Mouse (Mus musculus): Measurements from ENCODE around the gene Inpp5k. TPM values are rescaled to one million over a fixed set of nuclear protein-coding genes. Genes with fewer than 3 reads are reported as not detected.

Gene Inpp5k
- polyA plus RNA-seq, 1 experiment: 20.7 TPM

- Histone ChIP-seq H3K36me3 (ENCODE audit: control insufficient read depth, insufficient read depth) (peaks cover 13% of the 10 kb centered on the region), H3K4me3 (no peak overlapping the region)
These were observed 5.0 kb upstream of the Inpp5k start for GRCm38 (mm10) chr11:75625820-75626219.

GRCm38 (mm10) chr11:75630098-75630497 lies 690 bp upstream of the Inpp5k start:
- peak overlapping the region; percentile 76 for H3K4me3 ChIP-seq
- peak overlapping the region; percentile 69 for H3ac ChIP-seq (ENCODE audit: control insufficient read depth, insufficient read length)
- H3K36me3 ChIP-seq (ENCODE audit: control insufficient read depth, insufficient read depth): peaks cover 13% of the 10 kb centered on the region
- H3K79me2 ChIP-seq (ENCODE audit: control insufficient read depth, insufficient read depth): no peaks in the 10 kb centered on the region
- H3K27me3 ChIP-seq (ENCODE audit: control insufficient read depth, insufficient read depth, insufficient read length): no peaks in the 10 kb centered on the region
- no peak for TF ChIP-seq TCF3 (IDR thresholded peaks at IDR 0.05; ENCODE audit: insufficient read length, low read depth)
- no peak for TF ChIP-seq CEBPB (IDR thresholded peaks at IDR 0.05; ENCODE audit: insufficient read depth, poor library complexity, severe bottlenecking)
- TF ChIP-seq MAX (IDR thresholded peaks at IDR 0.05; ENCODE audit: low read depth): no peak
- no peak for TF ChIP-seq MYOG (IDR thresholded peaks at IDR 0.05; ENCODE audit: control insufficient read depth in 1 of 3, insufficient read depth in 1 of 3, insufficient read length in 2 of 3, low read depth in 2 of 3)
- no peak for TF ChIP-seq E2F4 (IDR thresholded peaks at IDR 0.05; ENCODE audit: insufficient read depth)
- no peak for TF ChIP-seq POLR2AphosphoS2 (IDR thresholded peaks at IDR 0.05; ENCODE audit: insufficient read length, low read depth)
- TF ChIP-seq REST (IDR thresholded peaks at IDR 0.05; ENCODE audit: insufficient read depth, insufficient read length): no peak
- TF ChIP-seq POLR2A (IDR thresholded peaks at IDR 0.05; ENCODE audit: insufficient read length, low read depth): no peak
- H3K4me2 ChIP-seq (ENCODE audit: low read depth): peak overlapping the region; percentile 96

More at GRCm38 (mm10) chr11:75625820-75626219, 5.0 kb upstream of the Inpp5k start:
- TF ChIP-seq TCF3 (IDR thresholded peaks at IDR 0.05; ENCODE audit: insufficient read length, low read depth) (no peak), MYOG (IDR thresholded peaks at IDR 0.05; ENCODE audit: control insufficient read depth in 1 of 3, insufficient read depth in 1 of 3, insufficient read length in 2 of 3, low read depth in 2 of 3) (no peak), CEBPB (IDR thresholded peaks at IDR 0.05; ENCODE audit: insufficient read depth, poor library complexity, severe bottlenecking) (no peak), MYOD1 (IDR thresholded peaks at IDR 0.05; ENCODE audit: control insufficient read depth in 1 of 3, insufficient read length in 2 of 3, low read depth in 2 of 3) (no peak), TCF12 (IDR thresholded peaks at IDR 0.05; ENCODE audit: insufficient read depth, poor library complexity, severe bottlenecking) (no peak), POLR2AphosphoS2 (IDR thresholded peaks at IDR 0.05; ENCODE audit: insufficient read length, low read depth) (no peak), E2F4 (IDR thresholded peaks at IDR 0.05; ENCODE audit: insufficient read depth) (no peak), POLR2A (IDR thresholded peaks at IDR 0.05; ENCODE audit: insufficient read length, low read depth) (no peak), USF1 (IDR thresholded peaks at IDR 0.05; ENCODE audit: low read depth) (no peak), SRF (IDR thresholded peaks at IDR 0.05; ENCODE audit: control insufficient read depth, insufficient read length, low read depth) (no peak), MAX (IDR thresholded peaks at IDR 0.05; ENCODE audit: low read depth) (no peak), REST (IDR thresholded peaks at IDR 0.05; ENCODE audit: insufficient read depth, insufficient read length) (no peak)
- Histone ChIP-seq H3K27me3 (ENCODE audit: control insufficient read depth, insufficient read depth, insufficient read length) (no peaks in the 10 kb centered on the region), H3K79me2 (ENCODE audit: control insufficient read depth, insufficient read depth) (no peaks in the 10 kb centered on the region), H3K4me2 (ENCODE audit: low read depth) (no peak overlapping the region), H3ac (ENCODE audit: control insufficient read depth, insufficient read length) (no peak overlapping the region)

- H3K27me3 ChIP-seq (ENCODE audit: control insufficient read depth, insufficient read depth, insufficient read length): no peaks in the 10 kb centered on the region
- H3K36me3 ChIP-seq (ENCODE audit: control insufficient read depth, insufficient read depth): peaks cover 13% of the 10 kb centered on the region
- peak overlapping the region; percentile 76 for H3K4me3 ChIP-seq
- TF ChIP-seq POLR2A (IDR thresholded peaks at IDR 0.05; ENCODE audit: insufficient read length, low read depth) (no peak), CEBPB (IDR thresholded peaks at IDR 0.05; ENCODE audit: insufficient read depth, poor library complexity, severe bottlenecking) (no peak), MYOG (IDR thresholded peaks at IDR 0.05; ENCODE audit: control insufficient read depth in 1 of 3, insufficient read depth in 1 of 3, insufficient read length in 2 of 3, low read depth in 2 of 3) (no peak)
- peak overlapping the region; percentile 69 for H3ac ChIP-seq (ENCODE audit: control insufficient read depth, insufficient read length)
- no peaks in the 10 kb centered on the region for H3K79me2 ChIP-seq (ENCODE audit: control insufficient read depth, insufficient read depth)
- H3K4me2 ChIP-seq (ENCODE audit: low read depth): peak overlapping the region; percentile 82
These were observed 905 bp downstream of the Inpp5k start for GRCm38 (mm10) chr11:75631561-75632225.

GRCm38 (mm10) chr11:75632921-75633320 lies 2.1 kb downstream of the Inpp5k start:
- H3K4me3 ChIP-seq: no peak overlapping the region
- H3K4me2 ChIP-seq (ENCODE audit: low read depth): no peak overlapping the region
- H3K27me3 ChIP-seq (ENCODE audit: control insufficient read depth, insufficient read depth, insufficient read length): no peaks in the 10 kb centered on the region
- no peaks in the 10 kb centered on the region for H3K79me2 ChIP-seq (ENCODE audit: control insufficient read depth, insufficient read depth)
- no peak overlapping the region for H3ac ChIP-seq (ENCODE audit: control insufficient read depth, insufficient read length)
- TF ChIP-seq E2F4 (IDR thresholded peaks at IDR 0.05; ENCODE audit: insufficient read depth) (no peak), MYOD1 (IDR thresholded peaks at IDR 0.05; ENCODE audit: control insufficient read depth in 1 of 3, insufficient read length in 2 of 3, low read depth in 2 of 3) (no peak), CEBPB (IDR thresholded peaks at IDR 0.05; ENCODE audit: insufficient read depth, poor library complexity, severe bottlenecking) (no peak), SRF (IDR thresholded peaks at IDR 0.05; ENCODE audit: control insufficient read depth, insufficient read length, low read depth) (no peak), POLR2A (IDR thresholded peaks at IDR 0.05; ENCODE audit: insufficient read length, low read depth) (no peak)
- H3K36me3 ChIP-seq (ENCODE audit: control insufficient read depth, insufficient read depth): peaks cover 7% of the 10 kb centered on the region

GRCm38 (mm10) chr11:75634801-75635200 lies 4.0 kb downstream of the Inpp5k start:
- no peaks in the 10 kb centered on the region for H3K27me3 ChIP-seq (ENCODE audit: control insufficient read depth, insufficient read depth, insufficient read length)
- no peak overlapping the region for H3K4me2 ChIP-seq (ENCODE audit: low read depth)
- H3K36me3 ChIP-seq (ENCODE audit: control insufficient read depth, insufficient read depth): peaks cover 7% of the 10 kb centered on the region
- no peaks in the 10 kb centered on the region for H3K79me2 ChIP-seq (ENCODE audit: control insufficient read depth, insufficient read depth)
- no peak overlapping the region for H3K4me3 ChIP-seq
- no peak overlapping the region for H3ac ChIP-seq (ENCODE audit: control insufficient read depth, insufficient read length)
- TF ChIP-seq POLR2A (IDR thresholded peaks at IDR 0.05; ENCODE audit: insufficient read length, low read depth): no peak
- TF ChIP-seq USF1 (IDR thresholded peaks at IDR 0.05; ENCODE audit: low read depth): no peak
- TF ChIP-seq MAX (IDR thresholded peaks at IDR 0.05; ENCODE audit: low read depth): no peak
- TF ChIP-seq CEBPB (IDR thresholded peaks at IDR 0.05; ENCODE audit: insufficient read depth, poor library complexity, severe bottlenecking): no peak
- TF ChIP-seq TCF3 (IDR thresholded peaks at IDR 0.05; ENCODE audit: insufficient read length, low read depth): no peak
- no peak for TF ChIP-seq MYOD1 (IDR thresholded peaks at IDR 0.05; ENCODE audit: control insufficient read depth in 1 of 3, insufficient read length in 2 of 3, low read depth in 2 of 3)
- TF ChIP-seq MYOG (IDR thresholded peaks at IDR 0.05; ENCODE audit: control insufficient read depth in 1 of 3, insufficient read depth in 1 of 3, insufficient read length in 2 of 3, low read depth in 2 of 3): no peak
- TF ChIP-seq TCF12 (IDR thresholded peaks at IDR 0.05; ENCODE audit: insufficient read depth, poor library complexity, severe bottlenecking): no peak
- no peak for TF ChIP-seq REST (IDR thresholded peaks at IDR 0.05; ENCODE audit: insufficient read depth, insufficient read length)
- TF ChIP-seq E2F4 (IDR thresholded peaks at IDR 0.05; ENCODE audit: insufficient read depth): no peak
- TF ChIP-seq SRF (IDR thresholded peaks at IDR 0.05; ENCODE audit: control insufficient read depth, insufficient read length, low read depth): no peak
- no peak for TF ChIP-seq POLR2AphosphoS2 (IDR thresholded peaks at IDR 0.05; ENCODE audit: insufficient read length, low read depth)
